Mouse (Mus musculus): ENCODE data around the gene Tbc1d14.

Tbc1d14 gene

GRCm38 (mm10) chr5:36553886-36554285 is 39.2 kb downstream of the Tbc1d14 start:
- no peak for DNase-seq (ENCODE audit: low spot score)

- no peak for DNase-seq (ENCODE audit: low spot score)
Measured at GRCm38 (mm10) chr5:36553056-36553606, 39.9 kb downstream of the Tbc1d14 start.

- DNase-seq (ENCODE audit: low spot score): no peak
Measured at GRCm38 (mm10) chr5:36552391-36552790, 40.7 kb downstream of the Tbc1d14 start.

GRCm38 (mm10) chr5:36549243-36549642 is 43.8 kb downstream of the Tbc1d14 start:
- DNase-seq (ENCODE audit: low spot score): no peak

GRCm38 (mm10) chr5:36544765-36545164 is 48.3 kb downstream of the Tbc1d14 start:
- DNase-seq (ENCODE audit: low spot score): no peak

- no peak for DNase-seq (ENCODE audit: low spot score)
Measured at GRCm38 (mm10) chr5:36540928-36541327, 52.1 kb downstream of the Tbc1d14 start.

- DNase-seq (ENCODE audit: low spot score): peak; percentile 77
Measured at GRCm38 (mm10) chr5:36538576-36539187, 54.4 kb downstream of the Tbc1d14 start.

- DNase-seq (ENCODE audit: low spot score): no peak
Measured at GRCm38 (mm10) chr5:36536424-36536823, 56.7 kb downstream of the Tbc1d14 start.

GRCm38 (mm10) chr5:36535438-36536176 is 57.5 kb downstream of the Tbc1d14 start:
- no peak for DNase-seq (ENCODE audit: low spot score)

- DNase-seq (ENCODE audit: low spot score): no peak
Measured at GRCm38 (mm10) chr5:36534455-36535030, 58.5 kb downstream of the Tbc1d14 start.

- DNase-seq (ENCODE audit: low spot score): peak; percentile 96
Measured at GRCm38 (mm10) chr5:36530129-36530751, 62.8 kb downstream of the Tbc1d14 start.

- no peak for DNase-seq (ENCODE audit: low spot score)
Measured at GRCm38 (mm10) chr5:36529698-36530097, 63.4 kb downstream of the Tbc1d14 start.

GRCm38 (mm10) chr5:36526921-36527320 is 66.2 kb downstream of the Tbc1d14 start:
- DNase-seq (ENCODE audit: low spot score): no peak

GRCm38 (mm10) chr5:36526274-36526673 is 66.8 kb downstream of the Tbc1d14 start:
- DNase-seq (ENCODE audit: low spot score): no peak

- DNase-seq (ENCODE audit: low spot score): no peak
Measured at GRCm38 (mm10) chr5:36525216-36525615, 67.9 kb downstream of the Tbc1d14 start.

- DNase-seq (ENCODE audit: low spot score): no peak
Measured at GRCm38 (mm10) chr5:36523219-36523703, 69.8 kb downstream of the Tbc1d14 start.

GRCm38 (mm10) chr5:36522782-36523181 is 70.3 kb downstream of the Tbc1d14 start:
- DNase-seq (ENCODE audit: low spot score): no peak

- no peak for DNase-seq (ENCODE audit: low spot score)
Measured at GRCm38 (mm10) chr5:36519751-36520150, 73.3 kb downstream of the Tbc1d14 start.

- no peak for DNase-seq (ENCODE audit: low spot score)
Measured at GRCm38 (mm10) chr5:36517596-36517995, 75.5 kb downstream of the Tbc1d14 start.

GRCm38 (mm10) chr5:36515558-36515957 is 77.5 kb downstream of the Tbc1d14 start:
- DNase-seq (ENCODE audit: low spot score): no peak

GRCm38 (mm10) chr5:36515126-36515525 is 78.0 kb downstream of the Tbc1d14 start:
- DNase-seq (ENCODE audit: low spot score): no peak

- no peak for DNase-seq (ENCODE audit: low spot score)
Measured at GRCm38 (mm10) chr5:36510956-36511355, 82.1 kb downstream of the Tbc1d14 start.

Data from testis, postnatal 10 days (tissue).